Mouse (Mus musculus): ENCODE measurements around the gene Qrich2.
"Not testable (repeated sequence)": the region's sequence is repeated elsewhere in the genome, so short reads cannot be mapped to it uniquely, and the experiment has no call there.

Qrich2 gene

DNA sequence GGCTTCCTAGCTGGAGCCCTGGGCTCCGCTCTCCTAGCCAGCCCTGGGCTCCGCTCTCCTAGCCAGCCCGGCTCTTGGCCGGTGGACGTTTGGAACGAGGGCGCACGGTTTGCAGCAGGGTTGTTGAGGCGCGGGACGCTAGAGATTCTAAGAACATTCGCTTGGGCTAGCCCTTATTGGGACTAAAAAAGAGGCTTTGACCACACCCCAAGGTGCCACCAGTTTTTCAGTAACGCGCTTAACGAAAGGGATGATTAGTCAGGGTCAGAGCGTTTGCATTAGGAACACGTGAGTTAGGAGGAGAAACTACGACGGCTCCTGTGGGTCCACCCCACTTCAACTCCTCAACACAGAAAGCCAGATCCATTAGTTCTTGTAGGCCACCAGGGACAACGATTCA is at the start of gene Qrich2:
Gene Qrich2 (minus strand): TSS at position 101 of the 400 bp plus-strand sequence.
- DNase-seq (ENCODE audit: low spot score), result no peak

DNA sequence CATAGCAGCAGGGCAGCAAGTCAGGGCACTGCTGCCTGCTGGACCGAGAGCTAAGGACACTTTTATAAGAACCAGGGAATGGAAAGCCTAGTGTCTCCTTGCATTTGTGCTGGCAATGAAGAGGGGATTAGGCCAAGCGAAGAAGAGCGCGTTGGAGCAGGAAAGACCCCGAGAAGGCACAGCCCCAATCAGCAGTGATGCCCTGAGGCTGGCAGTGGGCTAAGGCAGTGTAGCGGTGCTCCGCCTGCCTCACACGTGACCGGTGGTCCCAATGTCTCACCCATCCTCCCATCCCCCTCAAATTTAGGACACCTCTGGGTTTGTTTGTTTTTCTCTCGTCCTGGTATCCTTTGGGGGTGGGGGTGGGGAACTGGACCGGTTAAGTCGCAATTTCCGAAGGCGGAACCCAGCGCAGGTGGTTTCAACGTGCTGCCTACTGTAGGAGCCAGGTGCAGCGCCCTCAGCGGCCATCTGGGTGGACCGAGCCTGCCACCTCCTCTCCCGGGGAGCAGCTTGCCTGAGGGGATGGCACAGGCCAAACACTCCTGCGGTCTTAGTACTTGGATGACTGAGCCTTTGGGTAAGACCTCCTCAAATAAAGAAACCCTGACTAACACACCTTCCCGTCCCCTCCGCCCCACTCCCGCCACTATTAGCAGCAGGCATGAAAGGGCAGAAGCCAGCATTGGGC is 49.4 kb upstream of the Qrich2 start:
- no peak for DNase-seq (ENCODE audit: low spot score)

DNA sequence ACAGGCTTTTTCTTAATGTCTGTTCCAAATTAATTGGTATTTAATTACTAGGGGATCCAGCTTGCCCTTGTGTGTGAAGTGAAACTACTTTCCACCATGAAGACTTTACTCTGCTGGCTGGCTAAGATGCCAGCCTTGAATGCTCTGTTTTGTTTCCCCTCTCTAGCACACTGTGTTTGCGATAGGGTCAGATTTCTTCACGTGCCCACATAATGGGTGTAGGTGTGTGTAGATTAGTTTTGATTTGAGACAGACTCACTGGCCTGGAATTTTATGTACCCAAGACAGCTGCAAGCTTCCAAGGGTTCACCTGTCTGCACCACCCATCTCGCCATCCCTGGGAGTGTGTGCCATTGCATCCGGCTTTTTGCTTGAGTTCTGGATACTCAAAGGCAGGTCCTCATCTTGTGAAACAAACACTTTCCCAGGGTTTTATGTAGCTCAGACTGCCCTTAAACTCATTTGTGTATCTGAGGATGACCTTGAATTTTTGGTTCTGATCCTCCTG is 47.5 kb upstream of the Qrich2 start:
- DNase-seq (ENCODE audit: low spot score), result no peak

DNA sequence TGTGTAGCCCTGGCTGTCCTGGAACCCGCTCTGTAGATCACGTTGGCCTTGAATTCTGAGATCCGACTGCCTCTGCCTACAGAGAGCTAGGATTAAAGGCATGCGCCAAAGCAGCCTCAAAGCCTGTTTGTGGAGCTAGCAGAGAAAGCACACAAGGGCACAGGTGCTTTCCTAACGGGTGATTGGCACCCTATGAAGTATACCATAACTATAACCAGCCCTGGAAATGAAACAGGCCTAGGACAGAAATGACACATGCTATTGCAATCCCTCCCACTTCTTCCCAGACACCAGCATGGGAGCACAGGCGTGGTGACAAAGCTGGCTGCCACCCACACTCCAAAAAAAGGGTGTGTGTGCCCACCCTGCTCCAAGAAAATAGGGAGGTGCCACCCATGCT is 46.9 kb upstream of the Qrich2 start:
- no peak for DNase-seq (ENCODE audit: low spot score)

DNA sequence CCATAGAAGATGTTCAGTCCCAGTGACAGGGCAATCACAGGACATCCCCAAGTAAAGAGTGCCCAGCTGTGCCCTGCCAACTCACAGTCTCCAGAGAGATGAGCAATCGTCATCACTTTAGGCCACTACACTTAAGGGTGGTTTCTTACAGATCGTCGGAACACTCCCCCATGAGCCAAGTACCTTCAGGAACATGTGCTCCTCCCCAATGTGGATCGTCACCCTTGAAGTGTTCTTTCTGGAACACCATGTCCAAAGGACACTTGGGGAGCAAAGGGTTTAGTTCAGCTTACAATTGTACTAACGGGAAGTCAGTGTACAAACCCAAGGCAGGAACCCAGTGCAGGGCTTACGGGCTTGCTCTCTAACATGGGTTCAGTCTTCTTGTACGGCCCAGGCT is 46.1 kb upstream of the Qrich2 start:
- no peak for DNase-seq (ENCODE audit: low spot score)

DNA sequence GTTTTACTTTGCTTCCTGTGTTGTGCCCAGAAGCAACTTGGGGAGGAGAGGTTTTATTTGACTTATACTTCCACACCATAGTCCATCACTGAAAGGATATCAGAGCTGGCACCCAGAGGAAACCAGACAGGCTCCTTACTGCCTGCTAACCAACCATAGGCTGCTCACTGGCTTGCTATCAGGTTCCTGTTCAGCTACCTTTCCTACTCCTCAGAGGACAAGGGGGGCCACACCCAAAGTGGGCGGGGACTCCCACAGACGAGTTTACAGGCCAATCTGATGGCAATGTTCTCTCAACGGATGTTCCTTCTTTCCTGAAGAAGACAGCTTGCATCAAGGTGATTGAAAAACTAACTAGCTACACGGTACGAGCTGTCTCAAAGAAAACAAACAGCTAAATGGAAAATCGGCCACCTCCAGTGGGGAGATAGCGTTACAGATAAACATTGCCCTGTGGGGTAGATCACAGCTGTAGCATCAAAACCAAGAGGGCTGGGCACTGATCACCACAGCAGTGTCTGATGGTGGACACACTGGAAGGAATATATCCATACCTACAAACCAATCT is 45.3 kb upstream of the Qrich2 start:
- DNase-seq (ENCODE audit: low spot score), result no peak

DNA sequence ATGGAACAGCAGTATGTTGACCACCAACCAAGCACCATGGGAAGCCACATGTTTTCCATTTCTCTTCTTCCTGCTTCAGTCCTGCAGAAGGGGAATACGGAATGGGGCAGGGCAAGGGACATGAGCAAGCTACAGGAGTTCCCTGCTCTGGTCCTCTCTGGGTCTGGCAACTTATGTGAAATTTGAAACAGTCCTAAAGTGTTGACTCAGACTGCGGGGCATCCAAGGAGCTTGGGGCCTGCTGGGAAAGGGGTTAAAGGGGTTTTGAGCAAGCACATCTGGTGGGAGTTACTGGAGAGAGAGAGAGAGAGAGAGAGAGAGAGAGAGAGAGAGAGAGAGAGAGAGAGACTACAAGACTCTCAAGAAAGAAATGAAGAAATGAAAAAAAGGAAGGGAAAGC is 42.6 kb upstream of the Qrich2 start:
- no peak for DNase-seq (ENCODE audit: low spot score)

DNA sequence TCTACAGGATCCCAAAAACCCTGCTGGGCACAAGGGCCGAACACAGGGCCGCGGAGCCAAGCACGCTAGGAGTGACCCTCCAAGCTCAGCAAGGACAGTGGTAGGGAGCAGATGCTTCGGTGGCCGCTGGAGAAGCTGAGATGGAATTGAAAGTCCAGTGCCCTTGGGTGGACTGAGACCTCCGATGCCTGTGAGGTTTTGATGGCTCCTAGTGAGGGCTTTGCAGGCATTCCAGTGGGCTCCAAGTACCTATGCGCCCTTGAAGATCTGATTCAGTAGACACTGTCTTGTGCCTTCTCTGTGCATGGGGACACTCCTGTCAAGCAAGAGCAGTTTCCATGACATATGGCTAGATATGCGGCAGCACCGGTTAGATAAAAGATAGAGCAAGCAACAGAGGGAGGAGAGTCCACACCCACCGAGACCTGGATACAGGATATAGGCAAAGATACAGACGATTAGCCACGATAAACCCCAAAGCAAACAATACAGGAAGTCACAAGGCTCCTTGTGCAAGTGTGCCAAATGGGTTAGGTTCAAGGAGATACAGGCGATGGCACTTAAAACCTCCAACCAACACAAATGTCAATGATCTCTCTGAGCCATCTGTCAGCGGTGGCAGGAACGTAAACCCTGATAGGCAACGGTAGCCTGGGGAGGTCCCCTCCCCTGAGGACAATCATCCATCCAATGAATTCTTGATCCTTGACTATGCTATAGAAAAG is 40.3 kb upstream of the Qrich2 start:
- no peak for DNase-seq (ENCODE audit: low spot score)

DNA sequence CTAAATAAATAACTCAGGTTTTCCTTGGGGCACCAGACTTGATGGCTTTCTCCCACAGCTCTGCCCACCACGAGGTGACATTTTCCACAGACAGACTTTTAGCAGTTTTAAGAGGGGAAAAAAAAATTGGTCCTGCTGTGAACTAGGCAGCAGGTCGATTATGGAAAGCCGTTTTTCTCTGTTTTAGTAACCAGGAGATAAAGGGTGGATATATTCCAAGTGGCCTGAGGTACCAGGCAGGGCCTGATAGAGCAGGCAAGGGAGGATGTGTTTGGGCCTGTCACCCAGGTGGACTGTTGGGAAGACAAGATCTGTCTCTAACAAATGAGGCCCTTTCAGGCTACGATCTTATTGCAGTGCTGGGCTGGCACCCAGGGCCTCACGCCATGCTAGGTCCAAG is 39.5 kb upstream of the Qrich2 start:
- DNase-seq (ENCODE audit: low spot score), result no peak

DNA sequence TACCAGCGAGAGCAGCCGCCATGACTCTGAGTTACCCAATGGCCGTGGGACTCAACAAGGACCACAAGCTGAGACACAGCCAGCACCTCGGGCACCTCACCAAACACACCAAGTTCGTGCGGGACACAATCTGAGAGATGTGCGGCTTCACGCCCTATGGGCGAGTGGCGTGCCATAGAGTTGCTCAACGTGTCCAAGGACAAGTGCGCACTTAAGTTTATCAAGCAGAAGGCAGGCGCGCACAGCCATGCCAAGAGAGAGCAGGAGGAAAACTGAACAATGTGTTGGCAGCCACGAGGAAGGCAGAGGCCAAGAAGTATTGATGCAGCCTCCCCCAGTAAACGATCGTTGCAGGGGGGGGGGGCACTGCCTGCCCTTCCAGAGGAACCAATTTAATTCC is 38.5 kb upstream of the Qrich2 start:
- peak; percentile 48 for DNase-seq (ENCODE audit: low spot score)

DNA sequence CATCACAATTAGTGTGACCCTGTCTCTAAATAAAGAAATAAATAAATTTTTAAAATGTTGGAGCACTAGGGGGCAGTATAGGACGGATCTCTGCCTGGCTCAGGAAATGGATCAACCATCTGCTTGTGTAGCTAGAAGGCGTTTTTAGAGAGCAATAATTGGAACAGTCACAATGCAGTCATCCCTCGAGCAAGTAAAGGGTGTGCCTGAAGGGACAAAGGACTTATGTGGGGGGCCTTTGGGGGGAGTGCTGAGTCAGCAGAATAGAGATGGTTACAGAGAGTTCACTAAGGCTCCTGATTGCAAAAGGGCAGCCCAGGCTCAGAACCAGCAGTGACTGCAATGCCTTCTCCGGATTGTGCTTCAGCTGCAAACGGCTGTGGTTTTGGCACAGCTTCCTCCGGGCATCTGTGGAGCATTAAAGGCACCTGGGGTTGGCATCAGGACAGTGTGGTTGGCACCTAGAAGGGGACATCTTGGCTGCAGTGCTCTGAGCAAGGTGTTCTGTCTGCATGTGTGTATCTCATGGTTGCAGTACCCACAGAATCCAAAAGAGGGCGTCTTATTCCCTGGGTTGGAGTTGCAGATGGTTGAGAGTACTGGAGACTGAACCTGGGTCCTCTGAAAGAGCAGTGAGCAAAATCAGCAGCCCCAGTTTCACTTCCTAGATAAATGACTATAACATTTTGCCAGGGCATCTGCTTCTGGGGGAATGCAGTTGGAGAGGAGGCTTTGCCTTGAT is 35.1 kb upstream of the Qrich2 start:
- DNase-seq (ENCODE audit: low spot score), result peak; percentile 54

DNA sequence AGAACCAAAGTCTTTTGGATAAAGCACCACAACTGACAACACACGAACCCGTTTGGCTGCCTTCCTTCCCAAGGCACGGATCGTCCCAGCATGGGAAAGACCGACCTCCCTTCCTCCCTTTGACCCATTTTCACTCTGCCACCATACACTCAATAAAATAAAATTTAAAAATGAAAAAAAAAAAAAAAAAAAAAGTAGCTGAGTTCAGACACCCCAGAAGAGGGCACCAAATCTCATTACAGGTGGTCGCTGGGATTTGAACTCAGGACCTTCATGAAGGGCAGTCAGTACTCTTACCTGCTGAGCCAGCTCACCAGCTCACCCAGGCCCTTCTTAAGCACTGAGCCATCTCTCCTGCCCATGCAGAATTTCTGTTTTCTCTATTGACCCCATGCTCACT is 33.0 kb upstream of the Qrich2 start:
- DNase-seq (ENCODE audit: low spot score), result no peak

DNA sequence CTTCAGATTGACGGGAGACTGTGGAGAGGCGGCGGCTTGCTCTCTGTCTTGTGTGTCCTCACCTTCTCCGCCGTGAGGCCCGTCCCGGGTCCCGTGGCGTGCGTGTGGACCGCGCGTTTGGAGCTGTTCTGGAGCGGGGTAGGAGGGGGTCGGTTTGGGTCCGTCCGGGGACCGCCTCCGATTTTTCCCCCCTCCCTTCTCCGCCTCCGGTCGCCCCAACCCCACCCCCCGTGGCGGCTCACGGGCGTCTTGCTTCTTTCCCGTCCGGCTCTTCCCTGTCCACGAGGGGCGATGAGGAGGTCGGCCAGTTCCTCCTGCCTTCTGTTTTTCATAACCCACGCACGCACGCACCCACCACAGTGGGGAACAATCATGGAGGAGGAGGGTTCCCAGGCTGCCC is 32.6 kb upstream of the Qrich2 start:
- DNase-seq (ENCODE audit: low spot score), result no peak

DNA sequence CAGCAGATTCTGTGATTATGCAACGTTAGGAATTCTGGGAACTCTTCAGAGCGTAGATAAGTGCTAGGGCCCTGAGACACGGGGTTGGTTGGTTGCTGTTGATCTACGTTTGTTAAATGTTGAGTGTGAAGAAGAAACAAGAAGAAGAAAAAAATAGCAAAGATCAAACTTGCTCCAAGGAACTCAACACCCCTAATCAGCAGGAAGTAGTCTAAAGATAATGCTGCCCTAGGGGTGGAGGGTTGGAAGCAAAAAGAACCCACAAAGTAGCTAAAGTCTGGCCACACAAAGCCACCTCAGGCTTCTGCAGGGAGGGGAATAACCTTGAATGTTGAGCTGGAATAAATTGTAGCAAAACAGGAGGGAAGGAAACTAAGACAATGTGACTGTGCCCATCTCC is 31.3 kb upstream of the Qrich2 start:
- DNase-seq (ENCODE audit: low spot score), result no peak

DNA sequence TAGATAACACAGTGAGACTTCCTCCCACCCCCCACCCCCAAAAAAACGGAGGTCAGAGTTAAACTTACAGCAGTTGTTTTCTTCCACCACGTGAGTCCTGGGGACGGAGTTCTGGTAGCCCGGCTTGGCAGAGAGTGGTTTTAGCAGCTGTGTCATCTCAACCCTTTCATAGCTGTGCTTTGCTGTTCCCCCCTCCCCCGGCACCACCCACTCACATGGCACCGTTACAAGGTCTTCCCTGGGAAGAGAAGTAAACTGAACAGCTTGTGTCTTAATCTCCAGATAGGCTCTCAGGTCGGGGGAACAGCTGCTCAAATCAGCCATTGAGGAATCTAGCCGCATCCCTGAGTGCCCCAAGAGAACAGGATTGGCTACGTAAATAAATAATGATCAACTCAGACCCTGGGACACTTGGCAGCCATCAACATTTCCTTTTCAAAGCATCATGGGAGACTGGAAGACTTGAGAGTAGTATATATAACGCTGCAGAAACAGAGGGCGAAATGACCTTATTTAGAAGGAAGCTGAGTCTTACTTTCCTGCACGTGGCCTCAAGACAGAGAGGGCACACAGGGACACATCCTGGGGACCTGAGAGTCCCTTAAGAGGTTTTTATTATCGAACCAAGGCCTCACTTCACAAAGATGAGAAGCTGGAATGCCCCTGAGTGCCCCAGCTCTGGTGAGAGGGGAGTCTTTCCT is 28.6 kb upstream of the Qrich2 start:
- DNase-seq (ENCODE audit: low spot score), result peak; percentile 73

DNA sequence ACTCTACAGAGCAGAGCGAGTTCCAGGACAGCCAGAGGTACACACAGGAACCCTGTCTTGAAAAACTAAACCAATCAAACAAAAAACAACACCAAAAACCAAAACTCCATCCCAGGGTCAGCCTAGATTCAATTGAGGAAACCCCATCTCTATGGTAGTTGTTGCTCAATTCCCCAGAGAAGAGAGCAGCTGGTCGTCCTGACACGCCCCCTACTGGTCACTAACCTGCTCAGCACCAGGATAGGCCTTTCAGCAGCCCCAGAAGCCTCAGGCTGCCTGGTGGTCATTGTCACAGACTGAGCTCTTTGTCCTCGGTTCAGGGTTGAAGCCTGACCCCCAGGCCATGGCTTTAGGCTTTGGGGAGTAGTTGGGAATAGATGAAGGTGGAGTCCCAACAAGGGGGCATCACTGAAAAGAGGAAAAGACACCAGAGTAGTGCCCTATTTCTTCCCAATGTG is 27.8 kb upstream of the Qrich2 start, which contains the start of gene Prpsap1:
Gene Prpsap1 (minus strand): TSS at position 408 of the 458 bp plus-strand sequence.
- DNase-seq (ENCODE audit: low spot score), result peak; percentile 61

DNA sequence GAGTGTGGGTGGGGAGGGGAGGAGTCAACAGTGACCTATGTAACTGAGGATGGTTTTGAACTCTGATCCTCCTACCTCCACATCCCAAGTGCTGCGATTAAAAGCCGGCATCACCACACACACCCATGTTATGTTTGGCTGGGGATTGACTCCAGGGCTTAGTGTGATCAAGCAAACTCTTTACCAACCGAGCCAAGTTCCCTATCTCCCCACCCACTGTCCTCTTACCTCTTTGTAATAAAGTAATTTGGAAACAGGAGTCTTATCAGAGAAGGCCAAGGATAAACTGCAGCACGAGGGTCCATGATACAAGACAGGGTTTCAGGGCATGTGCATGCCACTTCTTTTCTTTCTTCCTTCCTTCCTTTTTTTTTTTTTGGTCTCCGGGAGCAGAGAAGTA is 27.1 kb upstream of the Qrich2 start:
- no peak for DNase-seq (ENCODE audit: low spot score)

DNA sequence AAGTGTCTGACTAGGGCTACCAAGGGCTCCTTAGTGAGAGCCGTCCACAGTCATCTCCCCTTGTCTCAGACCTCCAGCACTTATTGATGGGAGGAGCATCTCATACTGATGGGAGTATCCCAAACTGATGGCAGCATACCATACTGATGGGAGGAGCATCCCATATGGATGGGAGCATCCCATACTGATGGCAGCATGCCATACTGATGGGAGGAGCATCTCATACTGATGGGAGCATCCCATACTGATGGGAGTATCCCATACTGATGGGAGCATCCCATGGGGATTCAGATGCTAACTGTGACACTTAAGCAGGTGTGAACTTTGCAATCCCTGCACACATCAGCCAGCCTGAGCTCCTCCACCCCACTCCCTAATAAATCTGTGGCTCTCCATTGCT is 26.5 kb upstream of the Qrich2 start:
- not testable (repeated sequence) for DNase-seq (ENCODE audit: low spot score)

DNA sequence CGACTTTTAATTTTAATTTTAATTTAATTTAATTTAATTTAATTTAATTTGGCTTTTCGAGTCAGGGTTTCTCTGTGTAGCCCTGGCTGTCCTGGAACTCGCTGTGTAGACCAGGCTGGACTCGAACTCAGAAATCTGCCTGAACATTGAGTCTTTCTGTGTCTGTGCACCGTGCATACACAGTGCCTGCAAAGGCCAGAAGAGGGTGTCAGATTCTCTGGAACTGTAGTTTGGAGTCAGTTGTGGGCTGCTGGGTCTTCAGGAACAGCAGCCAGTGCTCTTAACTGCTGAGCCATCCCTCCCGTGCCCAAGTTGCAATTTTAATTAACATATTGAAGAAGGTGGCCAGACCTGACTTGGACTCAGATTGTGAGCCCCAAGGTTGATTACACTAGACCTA is 25.3 kb upstream of the Qrich2 start:
- DNase-seq (ENCODE audit: low spot score), result no peak

DNA sequence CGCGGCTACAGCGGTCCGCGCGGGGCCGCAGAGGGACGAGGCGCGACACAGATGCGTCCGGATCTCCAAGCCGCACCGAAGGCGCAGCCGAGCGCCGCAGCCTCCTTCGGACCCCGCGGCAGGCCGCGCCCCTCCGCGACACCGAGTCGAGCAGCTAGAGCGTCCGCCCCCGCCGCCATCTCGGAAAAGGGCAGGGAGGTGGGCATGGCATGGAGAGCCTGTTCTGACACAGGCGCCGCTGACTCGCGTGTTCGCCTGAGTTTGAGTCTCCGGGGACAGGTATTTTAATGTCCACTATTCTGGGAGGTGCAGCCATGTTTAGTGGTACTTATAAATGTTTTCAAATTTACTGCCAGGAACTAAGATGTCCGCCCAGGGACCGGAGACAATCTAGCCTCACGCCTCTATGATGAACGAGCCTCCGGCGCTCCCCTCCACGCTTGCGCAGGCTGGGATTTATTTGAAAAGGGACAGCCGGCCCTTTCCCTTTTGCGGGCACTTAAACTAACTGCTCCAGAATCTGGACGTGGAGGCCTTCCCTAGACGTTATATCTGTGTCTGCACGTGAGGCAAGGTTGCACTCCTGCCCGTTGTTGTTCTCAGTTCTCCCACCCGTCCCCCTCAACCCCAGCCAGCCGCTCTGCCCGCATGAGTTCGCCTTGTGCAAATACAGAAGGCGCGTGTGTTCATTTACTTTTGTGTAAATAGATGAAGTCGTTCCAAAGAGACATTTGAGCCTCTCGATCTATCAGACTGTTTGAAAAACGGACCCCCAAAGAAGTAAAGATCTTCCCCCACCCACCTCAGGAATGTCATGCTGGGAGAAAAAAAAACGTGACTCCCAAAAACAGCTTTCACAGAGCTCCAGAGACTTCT is 24.4 kb upstream of the Qrich2 start:
- peak; percentile 88 for DNase-seq (ENCODE audit: low spot score)

DNA sequence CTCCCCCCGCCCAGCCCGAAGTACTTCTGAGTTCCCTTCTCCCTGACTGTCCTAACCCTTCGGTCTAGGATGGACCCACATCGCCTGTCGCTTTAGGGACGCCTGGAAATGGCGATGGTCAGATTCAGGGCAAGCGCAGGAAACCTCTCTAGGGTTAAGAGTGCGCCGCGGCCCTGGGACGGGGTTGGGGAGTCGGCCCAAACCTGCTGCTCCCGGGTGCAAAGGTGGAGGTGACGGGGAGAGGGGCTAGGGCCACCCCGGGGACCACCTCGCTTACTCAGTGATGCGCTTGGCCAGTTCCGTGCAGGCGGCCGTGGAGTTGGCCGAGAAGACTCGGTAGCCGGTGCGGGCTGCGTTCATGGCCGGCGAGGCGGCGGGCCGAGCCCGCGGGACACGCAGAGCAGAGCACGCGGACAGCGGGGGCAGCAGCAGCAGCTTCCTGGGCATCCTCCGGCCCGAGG is 23.8 kb upstream of the Qrich2 start:
- DNase-seq (ENCODE audit: low spot score), result no peak

Measured in lung, postnatal 25 days (tissue).